Mouse (Mus musculus): ENCODE results near the gene C330021F23Rik.

- no peak for TF ChIP-seq CTCF (IDR thresholded peaks at IDR 0.05; ENCODE audit: low read depth, low read length)
- TF ChIP-seq EP300 (IDR thresholded peaks at IDR 0.05; ENCODE audit: insufficient read depth, low read depth, low read length): peak; percentile 70; the same call in 1 of the 2 replicates
These were observed 42.0 kb downstream of the C330021F23Rik start for GRCm38 (mm10) chr8:3609816-3610150.

All from ES-Bruce4 (cell line).